Mouse (Mus musculus): ENCODE data around the gene Xrn1. TPM values are rescaled to one million over a fixed set of nuclear protein-coding genes. Genes with fewer than 3 reads are reported as not detected.
"Not testable (repeated sequence)": the region's sequence is repeated elsewhere in the genome, so short reads cannot be mapped to it uniquely, and the experiment has no call there.

Xrn1 gene
- total and polyA plus RNA-seq, 2 experiments, result 1.6 to 13.8 TPM

DNA sequence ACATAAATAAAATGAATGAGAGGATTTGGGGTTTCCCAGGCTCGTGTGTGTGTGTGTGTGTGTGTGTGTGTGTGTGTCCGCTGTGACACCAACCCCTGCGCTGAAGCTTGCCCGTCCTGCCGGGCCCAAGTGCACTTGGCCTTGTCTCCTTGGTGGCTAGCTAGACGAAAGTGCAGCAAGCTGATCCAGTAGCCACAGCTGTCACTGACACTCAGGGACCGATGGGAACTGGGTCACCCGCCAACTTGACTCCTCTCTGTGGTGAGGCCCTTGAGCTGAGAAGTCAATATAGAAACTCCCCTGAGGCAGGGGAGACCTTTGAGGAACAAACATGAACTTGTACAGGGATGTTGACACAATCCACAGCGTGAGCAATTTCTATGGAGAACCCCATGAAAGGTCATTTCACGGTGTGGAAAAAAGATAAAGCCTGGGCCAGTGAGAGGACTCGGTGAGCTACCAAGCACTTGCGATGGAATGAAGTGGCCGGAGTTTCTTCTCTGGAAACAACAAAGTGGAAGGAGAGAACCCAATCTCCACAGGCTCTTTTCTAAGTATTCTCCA lies 124.3 kb downstream of the Xrn1 start:
- TF ChIP-seq CTCF (IDR thresholded peaks at IDR 0.05; ENCODE audit: low read depth, low read length), result no peak
- no peak for TF ChIP-seq POLR2A (IDR thresholded peaks at IDR 0.05; ENCODE audit: extremely low read depth, insufficient read depth, low read length)
- no peaks in the 10 kb centered on the region for H3K36me3 ChIP-seq (ENCODE audit: control insufficient read depth, insufficient read depth, low read length)
- H3K4me1 ChIP-seq (ENCODE audit: control insufficient read depth, insufficient read depth, low read length), result no peaks in the 10 kb centered on the region
- WGBS, result 76% methylated on average over 13 of the region's 13 CpGs
- no peak overlapping the region for H3K27ac ChIP-seq (replicated peaks; ENCODE audit: insufficient read depth, low read depth, low read length)
- DNase-seq (ENCODE audit: extremely low read depth, low read depth, low spot score), result no peak
- H3K27me3 ChIP-seq (ENCODE audit: control insufficient read depth, insufficient read depth, low read length), result peaks cover 14% of the 10 kb centered on the region; the same call in 1 of the 2 replicates
- H3K79me2 ChIP-seq (ENCODE audit: control insufficient read depth, insufficient read depth, low read length), result no peaks in the 10 kb centered on the region
- no peak overlapping the region for H3K4me3 ChIP-seq (ENCODE audit: insufficient read depth, low read depth, low read length)
- no peak overlapping the region for H3K9ac ChIP-seq (ENCODE audit: low read depth, low read length)

DNA sequence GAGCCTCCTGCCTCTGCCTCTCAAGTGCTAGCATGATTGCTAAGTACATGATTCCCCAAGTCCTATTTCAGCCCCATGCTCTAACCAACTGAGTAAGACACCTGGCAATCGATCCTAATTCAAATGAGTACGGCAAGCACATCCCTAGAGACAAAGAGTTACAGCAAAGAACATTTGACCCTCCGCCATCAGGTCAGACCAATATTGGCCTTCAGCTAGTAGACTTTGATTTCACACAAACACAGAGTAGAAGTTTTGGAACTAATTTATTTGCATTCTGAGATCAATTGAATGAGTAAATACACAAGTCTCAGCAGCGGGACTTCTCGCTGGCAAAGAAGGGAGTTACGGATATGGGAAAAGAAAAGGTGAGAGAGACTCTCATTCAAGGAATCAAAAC lies 130.7 kb downstream of the Xrn1 start:
- peak; percentile 94 for DNase-seq (ENCODE audit: extremely low read depth, low read depth, low spot score)
- peaks cover 2% of the 10 kb centered on the region; the same call in 1 of the 2 replicates for H3K4me1 ChIP-seq (ENCODE audit: control insufficient read depth, insufficient read depth, low read length)
- H3K9ac ChIP-seq (ENCODE audit: low read depth, low read length), result no peak overlapping the region
- H3K27me3 ChIP-seq (ENCODE audit: control insufficient read depth, insufficient read depth, low read length), result peaks cover 3% of the 10 kb centered on the region; the same call in 1 of the 2 replicates
- H3K79me2 ChIP-seq (ENCODE audit: control insufficient read depth, insufficient read depth, low read length), result no peaks in the 10 kb centered on the region
- H3K27ac ChIP-seq (replicated peaks; ENCODE audit: insufficient read depth, low read depth, low read length), result no peak overlapping the region
- H3K4me3 ChIP-seq (ENCODE audit: insufficient read depth, low read depth, low read length), result no peak overlapping the region
- no peak for TF ChIP-seq CTCF (IDR thresholded peaks at IDR 0.05; ENCODE audit: low read depth, low read length)
- no peak for TF ChIP-seq POLR2A (IDR thresholded peaks at IDR 0.05; ENCODE audit: extremely low read depth, insufficient read depth, low read length)
- WGBS, result 27% methylated on average over 6 of the region's 6 CpGs
- H3K36me3 ChIP-seq (ENCODE audit: control insufficient read depth, insufficient read depth, low read length), result no peaks in the 10 kb centered on the region

DNA sequence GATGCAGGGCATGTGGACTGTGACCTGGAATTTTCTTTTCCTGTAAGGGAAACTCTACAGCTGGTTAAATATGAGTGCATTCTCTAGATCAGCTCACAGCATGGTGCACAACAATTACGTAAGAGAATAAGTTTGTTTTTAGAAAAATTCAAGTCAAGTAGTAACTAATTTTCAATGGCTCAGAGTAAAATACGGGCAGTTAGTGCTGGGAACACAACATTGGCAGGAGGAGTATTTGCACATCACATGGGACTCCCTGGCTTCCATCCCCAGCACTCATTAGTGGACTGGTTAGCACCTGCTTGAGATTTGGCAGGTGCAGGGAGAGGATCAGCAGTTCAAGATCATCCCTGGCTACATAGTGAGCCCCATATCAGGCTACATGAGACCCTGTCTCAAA lies 133.1 kb downstream of the Xrn1 start:
- Histone ChIP-seq H3K27me3 (ENCODE audit: control insufficient read depth, insufficient read depth, low read length) (peaks cover 4% of the 10 kb centered on the region; the same call in 1 of the 2 replicates), H3K79me2 (ENCODE audit: control insufficient read depth, insufficient read depth, low read length) (no peaks in the 10 kb centered on the region), H3K36me3 (ENCODE audit: control insufficient read depth, insufficient read depth, low read length) (no peaks in the 10 kb centered on the region), H3K9ac (ENCODE audit: low read depth, low read length) (no peak overlapping the region), H3K4me1 (ENCODE audit: control insufficient read depth, insufficient read depth, low read length) (peaks cover 2% of the 10 kb centered on the region; the same call in 1 of the 2 replicates), H3K4me3 (ENCODE audit: insufficient read depth, low read depth, low read length) (no peak overlapping the region), H3K27ac (replicated peaks; ENCODE audit: insufficient read depth, low read depth, low read length) (no peak overlapping the region)
- WGBS, result 40% methylated on average over 2 of the region's 2 CpGs
- peak; percentile 6 for DNase-seq (ENCODE audit: extremely low read depth, low read depth, low spot score)
- TF ChIP-seq POLR2A (IDR thresholded peaks at IDR 0.05; ENCODE audit: extremely low read depth, insufficient read depth, low read length), result no peak
- no peak for TF ChIP-seq CTCF (IDR thresholded peaks at IDR 0.05; ENCODE audit: low read depth, low read length)

DNA sequence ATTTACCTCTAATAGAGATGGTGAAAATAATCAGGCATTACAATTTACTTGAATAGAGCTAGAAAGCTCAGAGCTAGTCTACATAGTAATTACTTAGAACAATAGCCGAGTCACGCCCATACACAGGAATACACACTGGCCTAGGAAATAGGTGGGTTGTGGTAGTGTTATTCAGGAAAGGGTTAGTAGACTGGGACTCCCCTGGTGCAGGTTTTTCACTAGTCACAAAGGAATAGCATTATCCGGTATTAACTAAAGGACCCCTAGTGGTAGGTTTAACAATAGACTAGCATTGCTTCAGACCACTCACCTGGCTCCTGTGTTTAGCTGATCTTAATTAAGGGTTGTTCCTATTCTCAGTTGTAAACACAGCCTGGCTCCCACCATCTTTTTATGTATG lies 133.9 kb downstream of the Xrn1 start:
- H3K79me2 ChIP-seq (ENCODE audit: control insufficient read depth, insufficient read depth, low read length); H3K9ac ChIP-seq (ENCODE audit: low read depth, low read length); H3K27ac ChIP-seq (replicated peaks; ENCODE audit: insufficient read depth, low read depth, low read length); H3K4me1 ChIP-seq (ENCODE audit: control insufficient read depth, insufficient read depth, low read length); DNase-seq (ENCODE audit: extremely low read depth, low read depth, low spot score); H3K27me3 ChIP-seq (ENCODE audit: control insufficient read depth, insufficient read depth, low read length); H3K36me3 ChIP-seq (ENCODE audit: control insufficient read depth, insufficient read depth, low read length); H3K4me3 ChIP-seq (ENCODE audit: insufficient read depth, low read depth, low read length): not testable (repeated sequence)
- WGBS, result 88% methylated on average over 3 of the region's 3 CpGs

DNA sequence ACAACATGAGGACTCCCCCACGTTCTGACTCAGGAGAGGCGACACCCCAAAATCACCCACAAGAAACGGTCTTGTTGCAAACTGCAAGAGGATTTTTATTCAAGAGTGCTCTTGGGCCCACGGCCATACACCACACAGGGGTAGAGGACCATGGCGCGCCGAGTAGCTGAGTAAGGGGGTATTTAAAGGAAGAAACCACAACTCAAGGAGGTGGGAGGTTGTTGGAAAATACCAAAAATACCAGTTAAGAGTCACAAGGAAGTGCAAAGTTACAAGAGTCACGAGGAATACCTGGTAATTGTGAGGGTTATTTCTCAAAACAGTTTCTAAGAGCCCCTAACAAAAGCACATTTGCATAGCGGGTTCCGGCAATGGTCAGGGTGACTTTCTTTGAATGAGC lies 138.1 kb downstream of the Xrn1 start:
- not testable (repeated sequence) for H3K27ac ChIP-seq (replicated peaks; ENCODE audit: insufficient read depth, low read depth, low read length); H3K9ac ChIP-seq (ENCODE audit: low read depth, low read length); H3K36me3 ChIP-seq (ENCODE audit: control insufficient read depth, insufficient read depth, low read length); H3K79me2 ChIP-seq (ENCODE audit: control insufficient read depth, insufficient read depth, low read length); DNase-seq (ENCODE audit: extremely low read depth, low read depth, low spot score); H3K4me3 ChIP-seq (ENCODE audit: insufficient read depth, low read depth, low read length); H3K4me1 ChIP-seq (ENCODE audit: control insufficient read depth, insufficient read depth, low read length)
- H3K27me3 ChIP-seq (ENCODE audit: control insufficient read depth, insufficient read depth, low read length), result peaks cover 15% of the 10 kb centered on the region; the same call in 1 of the 2 replicates
- WGBS, result 92% methylated on average over 10 of the region's 10 CpGs

DNA sequence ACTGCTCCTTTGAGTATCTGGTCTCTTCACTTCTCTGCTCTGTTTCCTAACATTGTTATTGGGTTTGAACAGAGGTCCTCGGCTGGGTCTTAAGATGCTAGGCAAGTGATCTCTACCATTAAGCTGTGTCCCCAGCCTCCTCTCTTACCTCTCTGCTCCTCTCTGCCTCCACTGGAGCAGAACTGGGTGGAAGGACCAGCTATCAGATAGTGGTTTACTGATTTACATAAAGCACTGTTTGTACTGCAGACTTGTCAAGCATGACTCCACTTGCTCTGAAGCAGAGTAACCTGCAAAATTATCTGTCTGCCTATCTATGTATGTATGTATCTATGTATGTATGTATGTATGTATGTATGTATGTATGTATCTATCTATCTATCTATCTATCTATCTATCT lies 138.7 kb downstream of the Xrn1 start:
- no peaks in the 10 kb centered on the region for H3K79me2 ChIP-seq (ENCODE audit: control insufficient read depth, insufficient read depth, low read length)
- no peak for DNase-seq (ENCODE audit: extremely low read depth, low read depth, low spot score)
- H3K4me3 ChIP-seq (ENCODE audit: insufficient read depth, low read depth, low read length), result no peak overlapping the region
- H3K27ac ChIP-seq (replicated peaks; ENCODE audit: insufficient read depth, low read depth, low read length), result no peak overlapping the region
- TF ChIP-seq CTCF (IDR thresholded peaks at IDR 0.05; ENCODE audit: low read depth, low read length) (no peak), POLR2A (IDR thresholded peaks at IDR 0.05; ENCODE audit: extremely low read depth, insufficient read depth, low read length) (no peak)
- no peak overlapping the region for H3K9ac ChIP-seq (ENCODE audit: low read depth, low read length)
- peaks cover 15% of the 10 kb centered on the region; the same call in 1 of the 2 replicates for H3K27me3 ChIP-seq (ENCODE audit: control insufficient read depth, insufficient read depth, low read length)
- H3K4me1 ChIP-seq (ENCODE audit: control insufficient read depth, insufficient read depth, low read length), result no peaks in the 10 kb centered on the region
- no peaks in the 10 kb centered on the region for H3K36me3 ChIP-seq (ENCODE audit: control insufficient read depth, insufficient read depth, low read length)
- 92% methylated on average over 1 of the region's 1 CpGs for WGBS

Data from liver, adult 2 months (tissue).